Mouse (Mus musculus) cerebellum, postnatal 25 days (tissue): ENCODE data around the gene Igsf21.

Experiments
- DNase-seq, 2 experiments: peaks; one replicate each; pipeline ENCODE4 v3.0.0; 2021; ENCODE audit warnings: mixed read lengths in 2 of 2

Gene Igsf21

GRCm38 (mm10) chr4:140235361-140236153 lies 11.0 kb downstream of the Igsf21 start:
- DNase-seq: no peak

DNA sequence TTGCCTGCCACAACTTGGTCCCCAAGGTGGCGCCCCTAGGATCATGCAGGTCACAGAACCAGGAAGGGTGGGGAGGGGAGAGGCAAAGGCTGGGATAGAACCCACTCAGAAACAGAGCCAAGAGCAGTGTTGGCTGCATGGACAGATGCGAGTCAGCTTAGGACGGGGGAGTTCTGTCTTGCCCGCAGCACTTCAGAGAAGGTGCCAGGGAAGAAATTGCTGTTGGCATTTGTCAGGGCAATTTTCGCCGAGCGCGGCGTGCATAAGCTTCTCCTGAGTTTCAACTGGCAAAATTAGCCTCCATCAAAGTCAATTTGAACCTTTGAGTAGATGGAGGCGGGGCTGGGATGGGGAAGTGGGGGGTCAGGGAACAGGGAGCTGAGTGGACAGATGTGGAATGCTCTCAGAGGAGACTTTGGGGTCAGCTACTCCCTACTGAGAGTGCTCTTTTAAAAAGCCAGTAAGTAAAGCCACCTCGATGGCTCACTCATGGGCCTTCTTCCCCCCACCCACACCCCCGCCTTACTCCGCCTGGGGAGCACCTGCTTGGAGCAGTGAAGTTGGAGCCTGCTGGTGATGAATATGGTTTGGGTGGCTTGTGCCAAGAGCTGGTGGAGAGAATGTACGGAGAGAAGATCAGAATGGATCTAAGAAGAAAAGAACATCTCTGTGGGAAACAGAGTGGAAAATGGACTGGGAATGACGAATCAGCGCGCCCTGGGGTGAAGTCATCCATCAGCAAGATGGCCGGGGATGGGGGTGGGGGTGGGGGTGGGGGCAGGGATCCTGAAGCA lies 12.0 kb downstream of the Igsf21 start:
- peak; percentile 36 to 57 for DNase-seq

DNA sequence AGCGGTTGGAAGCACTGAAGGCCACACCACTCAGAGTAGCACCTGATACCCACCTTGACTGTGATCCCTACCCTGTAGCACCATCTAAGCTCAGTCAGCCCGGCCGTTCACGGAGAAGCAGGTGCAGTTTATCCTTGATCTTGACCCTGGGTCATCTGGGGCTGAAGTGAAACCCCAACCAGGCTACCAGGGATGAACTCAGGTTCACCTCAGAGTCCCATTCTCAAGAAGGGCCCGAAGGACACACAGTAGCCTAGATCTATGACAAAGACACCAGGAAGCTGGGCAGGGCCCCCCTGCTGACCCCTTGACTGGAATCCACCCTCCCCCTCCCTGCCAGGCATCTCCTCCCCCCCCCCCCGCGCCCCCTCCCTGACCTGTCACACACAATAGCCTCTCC lies 18.7 kb downstream of the Igsf21 start:
- DNase-seq: no peak

GRCm38 (mm10) chr4:140225204-140225603 lies 21.4 kb downstream of the Igsf21 start:
- DNase-seq: peak; percentile 66 to 76

- DNase-seq: peak in 1 of 2 experiments; percentile 37
Measured at GRCm38 (mm10) chr4:140224451-140224850, 22.1 kb downstream of the Igsf21 start.

GRCm38 (mm10) chr4:140223067-140223466 lies 23.5 kb downstream of the Igsf21 start:
- DNase-seq: no peak

DNA sequence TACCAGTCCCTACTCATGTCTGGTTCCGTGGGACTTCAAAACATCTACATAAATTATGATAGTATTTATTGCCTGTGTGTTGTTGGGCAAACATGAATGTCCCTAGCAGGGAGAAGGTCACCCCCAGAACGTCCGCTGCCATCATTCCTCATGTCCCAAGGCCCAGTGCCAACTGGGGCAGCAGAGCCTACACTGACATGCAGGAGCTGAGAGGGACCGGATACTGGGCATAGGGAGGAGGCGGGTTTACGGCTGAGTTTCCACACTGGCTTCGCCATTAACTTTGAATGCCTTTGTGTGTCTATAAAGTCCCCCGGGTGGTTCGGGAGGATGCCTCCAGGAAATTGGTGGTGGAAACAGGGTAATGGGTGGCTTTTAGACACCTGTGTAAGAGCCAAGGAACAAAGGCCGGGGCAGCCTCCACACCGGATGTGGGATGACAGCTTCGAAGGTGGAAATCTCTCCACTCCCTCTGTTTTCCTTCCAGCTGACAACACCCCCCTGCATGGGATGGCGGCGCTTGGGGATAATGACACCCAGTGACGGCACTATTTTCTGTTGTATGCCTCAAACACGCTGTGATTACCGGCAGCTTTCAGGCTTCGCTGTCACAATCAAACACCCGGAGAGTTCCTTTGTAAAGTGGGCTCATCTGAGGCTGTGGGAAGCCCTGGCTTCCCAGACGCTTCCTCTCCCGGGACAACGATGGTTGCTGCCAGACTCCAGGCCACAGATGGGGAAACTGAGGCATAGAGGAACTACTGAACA lies 26.1 kb downstream of the Igsf21 start:
- DNase-seq: peak; percentile 59 to 74

DNA sequence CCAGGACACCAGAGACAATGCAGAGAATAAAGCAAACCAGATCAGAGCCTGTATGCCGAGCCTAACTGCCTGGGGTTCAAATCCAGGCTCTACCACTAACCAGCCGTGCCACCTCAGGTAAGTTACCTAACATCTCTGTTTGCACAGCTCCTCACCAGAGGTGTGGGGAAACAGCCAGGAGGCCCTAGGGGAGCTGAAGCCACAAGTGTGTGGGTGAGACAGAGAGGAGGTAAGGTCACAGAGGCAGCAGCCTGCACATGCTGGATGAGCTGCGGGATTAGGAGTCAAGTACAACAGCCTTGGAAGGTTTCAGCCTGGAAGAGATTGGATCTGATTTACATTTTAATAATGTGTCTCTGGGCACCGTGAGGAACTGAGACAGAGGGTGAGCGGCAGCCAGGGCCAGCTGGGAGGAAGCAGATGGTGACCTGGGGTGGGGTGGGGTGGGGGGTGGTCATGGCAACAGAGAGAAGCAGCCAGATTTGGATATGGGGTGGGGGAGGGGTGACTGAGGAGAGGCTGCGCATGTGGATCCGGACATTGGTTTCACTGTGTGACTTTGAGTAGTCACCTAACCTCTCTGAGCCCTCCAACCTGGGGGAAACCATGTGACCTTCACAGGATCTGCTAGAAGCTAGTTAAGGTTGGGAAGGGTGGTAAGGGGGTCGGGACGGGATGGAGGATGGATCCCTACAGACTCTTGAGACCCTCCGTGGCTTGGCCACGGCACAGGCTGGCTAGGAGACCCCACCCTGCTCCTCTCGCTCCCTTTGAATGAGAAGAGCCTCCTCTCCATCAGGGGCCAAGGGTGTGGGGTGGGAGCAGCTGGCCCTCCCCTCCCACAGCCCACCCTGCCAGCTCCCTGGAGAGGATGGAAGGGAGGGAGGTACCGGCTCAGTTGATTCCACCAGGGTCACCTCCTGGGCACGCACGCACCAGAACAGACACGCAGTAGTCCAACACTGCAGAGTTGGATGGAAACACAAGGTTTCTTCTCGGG lies 27.4 kb downstream of the Igsf21 start:
- peak in 1 of 2 experiments; percentile 67 for DNase-seq

DNA sequence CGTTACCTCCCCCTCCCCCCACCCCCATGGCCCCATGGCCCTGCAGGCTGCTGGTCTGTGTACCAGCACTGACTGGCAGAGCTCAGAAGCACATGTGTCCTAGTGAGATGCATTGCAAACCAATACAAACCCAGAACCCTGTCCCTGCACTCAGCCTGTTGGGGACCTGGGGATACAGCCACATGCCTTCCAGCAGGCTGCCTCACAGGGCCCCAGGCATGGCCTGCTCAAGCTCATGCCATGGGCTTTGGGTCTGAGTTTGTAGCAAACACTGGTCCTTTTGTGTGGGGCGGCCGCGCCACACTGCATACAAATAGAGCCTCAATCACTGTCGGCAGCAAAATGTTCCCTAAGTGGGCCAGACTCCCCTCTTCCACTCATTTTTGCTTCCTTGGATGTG lies 28.2 kb downstream of the Igsf21 start:
- DNase-seq: no peak

- DNase-seq: no peak
Measured at GRCm38 (mm10) chr4:140217934-140218333, 28.6 kb downstream of the Igsf21 start.

GRCm38 (mm10) chr4:140216096-140216495 lies 30.5 kb downstream of the Igsf21 start:
- no peak for DNase-seq

- no peak for DNase-seq
Measured at GRCm38 (mm10) chr4:140215205-140215604, 31.4 kb downstream of the Igsf21 start.

DNA sequence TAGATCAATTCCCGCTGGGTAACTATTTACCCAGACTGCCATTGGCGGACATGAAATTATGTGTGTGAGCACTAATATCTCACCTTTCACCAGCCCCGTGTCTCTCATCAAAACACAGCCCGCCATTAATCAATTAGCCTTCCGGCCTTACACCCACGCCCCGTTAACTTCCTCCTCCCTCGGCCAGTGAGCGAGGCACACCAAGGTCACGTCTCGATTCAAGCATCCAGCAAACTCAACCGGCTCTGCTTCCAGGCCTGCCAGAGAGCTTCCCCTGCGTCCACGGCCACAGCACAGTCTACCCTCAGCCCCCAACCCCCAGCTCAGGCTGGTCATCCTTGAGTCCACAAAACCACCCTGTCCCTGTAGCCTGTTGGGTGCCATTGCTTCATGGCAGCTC lies 32.2 kb downstream of the Igsf21 start:
- no peak for DNase-seq

GRCm38 (mm10) chr4:140210129-140210890 lies 36.3 kb downstream of the Igsf21 start:
- no peak for DNase-seq

- DNase-seq: peak; percentile 89 to 93
Measured at GRCm38 (mm10) chr4:140205811-140206231, 40.8 kb downstream of the Igsf21 start.

DNA sequence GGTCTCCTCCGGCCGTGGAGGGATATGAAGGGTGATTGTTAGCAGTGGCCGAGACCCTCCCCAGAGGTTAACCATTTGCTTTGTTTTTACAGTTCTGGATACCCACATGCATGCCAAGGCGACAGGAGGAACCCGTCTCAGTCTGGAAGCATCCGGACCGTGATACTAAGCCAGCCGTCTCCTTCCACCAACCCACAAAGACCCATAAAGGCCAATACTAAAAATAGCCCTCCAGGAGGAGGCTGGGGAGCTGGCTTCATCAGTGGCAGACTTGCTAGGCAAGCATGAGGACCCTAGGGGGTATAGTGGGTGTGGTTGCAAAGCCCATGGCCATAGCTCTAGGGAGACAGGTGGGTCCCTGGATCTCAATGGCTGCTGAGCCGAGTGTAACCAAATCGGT lies 41.8 kb downstream of the Igsf21 start:
- peak in 1 of 2 experiments; percentile 50 for DNase-seq

GRCm38 (mm10) chr4:140203696-140204272 lies 42.8 kb downstream of the Igsf21 start:
- no peak for DNase-seq

DNA sequence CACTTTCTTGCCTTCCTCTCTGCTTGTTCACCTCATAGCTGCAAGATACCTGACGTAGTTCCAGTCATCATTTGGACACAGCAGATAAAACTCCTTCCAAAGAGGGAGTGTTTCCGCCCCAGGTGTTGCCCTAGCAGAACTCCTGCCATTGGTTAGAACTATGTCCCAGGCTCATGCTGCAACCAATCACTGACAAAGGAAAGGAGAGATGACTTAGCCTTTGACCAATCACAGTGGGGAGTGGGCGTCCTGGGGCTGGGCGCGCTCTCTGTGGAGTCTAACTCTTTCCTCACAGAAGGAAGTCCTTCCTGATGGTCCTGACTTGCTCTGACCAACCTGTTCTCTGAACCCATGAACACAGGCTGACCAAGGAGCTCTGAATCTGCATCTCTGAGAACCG lies 44.4 kb downstream of the Igsf21 start:
- no peak for DNase-seq

DNA sequence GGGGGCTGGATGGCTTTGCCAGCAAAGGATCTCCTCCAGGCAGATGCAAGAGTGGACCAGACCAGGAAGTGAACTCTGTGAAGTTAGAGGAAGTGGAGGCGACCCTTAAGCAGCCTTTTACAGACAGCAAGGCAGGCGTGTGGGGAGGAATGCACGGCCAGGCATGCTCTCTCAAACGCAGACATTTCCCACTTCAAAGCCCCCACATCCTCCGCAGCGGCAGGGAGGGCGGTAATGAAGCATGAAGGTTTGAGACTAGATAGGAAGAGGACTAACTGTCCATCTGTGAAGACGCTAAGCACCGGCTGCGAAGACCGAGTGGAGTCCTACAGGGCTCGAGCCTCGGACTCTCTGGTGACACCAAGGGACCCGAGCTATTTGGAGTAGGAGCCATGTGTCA lies 46.3 kb downstream of the Igsf21 start:
- DNase-seq: no peak

DNA sequence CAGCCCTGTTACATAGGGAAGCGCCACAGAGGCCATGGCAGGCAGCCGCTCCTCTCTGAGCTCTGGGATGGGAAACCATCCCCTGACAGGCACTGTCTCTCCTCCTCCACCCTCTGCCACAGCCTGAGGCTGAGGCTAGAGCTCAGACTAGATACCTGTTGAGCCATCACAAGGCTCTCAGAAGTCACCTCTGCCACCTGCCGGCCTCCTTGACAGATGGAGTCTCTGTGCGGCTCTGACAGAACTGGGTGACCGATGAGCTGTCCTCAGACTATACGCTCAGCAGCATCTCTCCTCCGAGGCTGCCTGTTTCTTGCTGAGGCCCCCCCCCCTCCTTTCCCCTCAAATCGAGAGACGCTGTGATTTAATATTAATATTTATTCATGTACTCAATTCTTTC lies 49.9 kb downstream of the Igsf21 start:
- peak; percentile 77 to 84 for DNase-seq
